Mouse (Mus musculus) urinary bladder, postnatal 14 days (tissue): Measurements from ENCODE around the gene Gm7945.
"Not testable (repeated sequence)": the region's sequence is repeated elsewhere in the genome, so short reads cannot be mapped to it uniquely, and the experiment has no call there.

Source experiments
- DNase-seq: peaks from one replicate; pipeline ENCODE4 v3.0.0; 2021; ENCODE audit warnings: low spot score

The Gm7945 gene

DNA sequence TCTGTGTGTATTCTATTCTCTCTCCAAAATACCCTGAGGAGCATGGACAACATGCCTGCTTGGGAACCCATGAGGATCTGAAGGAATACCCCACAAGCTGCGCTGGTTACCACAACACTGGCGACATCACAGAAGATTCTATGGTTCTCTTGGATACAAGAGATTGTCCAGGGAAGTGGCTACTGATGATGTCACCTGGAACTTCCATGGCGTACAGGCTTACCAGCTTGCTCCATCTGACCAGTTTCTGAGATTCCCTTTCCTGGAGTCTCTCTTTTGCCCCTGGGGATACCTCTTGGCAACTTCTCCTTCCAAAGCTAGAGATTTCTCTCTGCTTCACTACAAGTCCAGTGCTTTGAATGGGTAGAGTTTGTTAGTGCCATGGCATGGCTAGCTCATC, at the start of gene Gm7945:
Gm7945 (minus strand) TSS at position 101 of the 400 bp plus-strand sequence.
- not testable (repeated sequence) for DNase-seq

DNA sequence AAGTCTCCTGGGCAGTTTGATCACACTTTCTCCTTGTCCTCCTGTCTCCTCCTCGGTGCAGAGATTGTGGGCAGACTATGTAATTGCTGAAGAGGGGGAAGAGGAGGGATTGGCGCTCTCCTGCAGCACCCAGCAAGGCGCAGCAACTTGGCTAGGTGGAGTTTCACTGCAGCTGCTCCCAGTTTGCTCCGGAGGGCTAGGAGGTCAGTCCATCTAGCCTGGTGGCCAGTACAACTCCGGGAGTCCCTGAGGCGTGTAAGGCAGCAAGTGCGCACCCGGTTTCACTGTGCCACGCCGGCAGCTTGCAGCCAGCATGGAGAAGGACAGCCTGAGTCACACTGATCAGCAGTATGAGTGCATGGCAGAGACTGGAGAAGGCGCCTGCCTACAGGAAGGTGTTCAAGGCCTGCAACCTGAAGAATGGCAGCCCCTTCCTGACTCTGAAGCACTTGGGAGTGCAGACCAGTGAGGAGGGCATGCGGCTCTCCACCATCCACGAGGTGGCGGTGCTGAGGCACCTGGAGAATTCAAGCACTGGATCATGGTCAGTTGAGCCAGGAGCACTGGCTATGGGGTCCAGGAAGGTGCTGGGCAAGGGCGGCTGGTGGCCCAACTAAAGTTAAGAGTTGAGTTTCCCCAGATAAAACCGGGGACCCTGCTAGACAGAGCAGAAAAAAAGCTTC, 39.4 kb upstream of the Gm7945 start:
- not testable (repeated sequence) for DNase-seq

DNA sequence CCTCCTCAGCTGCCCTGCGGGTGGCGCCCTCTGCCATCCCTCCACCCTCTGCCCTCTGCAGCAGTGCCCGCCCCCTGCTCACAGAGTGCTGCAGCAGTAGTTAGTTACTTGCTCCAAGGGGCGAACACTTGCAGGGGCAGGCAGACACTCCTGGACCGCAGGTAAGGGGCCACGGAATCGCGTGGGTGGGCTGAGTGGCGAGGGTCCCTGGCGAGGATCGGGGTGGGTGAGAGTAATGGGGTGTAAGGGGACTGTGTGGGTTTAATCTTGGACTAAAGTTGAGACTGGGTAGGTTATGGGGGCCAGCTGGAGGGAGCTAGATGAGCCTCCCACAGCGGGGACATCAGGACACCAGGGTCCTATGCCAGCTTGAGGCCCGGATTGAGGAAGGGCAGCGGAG, 38.5 kb upstream of the Gm7945 start:
- DNase-seq, result not testable (repeated sequence)

- not testable (repeated sequence) for DNase-seq
Measured at GRCm38 (mm10) chr14:41408181-41408580, 22.0 kb upstream of the Gm7945 start, which contains the start of gene Gm6482. Gene Gm6482 (minus strand): TSS chr14:41408281.

DNA sequence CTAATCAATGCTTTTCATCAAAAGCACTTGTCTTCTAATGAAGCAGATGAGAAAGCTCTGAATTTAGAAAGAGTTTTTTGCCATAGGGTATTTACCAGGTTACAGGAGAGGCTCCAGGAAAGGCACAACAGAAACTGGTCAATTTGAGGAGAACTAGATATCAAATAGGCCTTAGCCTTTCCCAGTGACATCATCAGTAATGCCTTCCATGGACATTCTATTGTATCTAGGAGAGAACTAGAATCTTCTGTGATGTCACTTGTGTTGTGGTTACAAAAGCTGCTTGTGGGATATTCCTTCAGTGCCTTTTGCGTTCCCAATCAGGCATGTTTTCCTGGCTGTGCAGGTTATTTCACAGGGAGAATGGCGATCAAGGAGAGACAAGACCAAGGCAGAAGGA, 37.9 kb downstream of the Gm7945 start, which contains the start of gene Gm5798:
Gm5798 (plus strand) TSS at position 301 of the 400 bp plus-strand sequence.
- DNase-seq, result not testable (repeated sequence)
